Mouse (Mus musculus) CD4-positive naive resting alpha-beta T cell, adult 76 days (primary cell): ENCODE results near the gene Adgrl2. TPM values are rescaled to one million over a fixed set of nuclear protein-coding genes. Genes with fewer than 3 reads are reported as not detected.

Experiments
- total RNA-seq: library from RNA; stranded (reverse); gene quantifications from one replicate; pipeline ENCODE4 v1.2.4, GENCODE M21; 2023

Adgrl2 gene
- 2.2 TPM for total RNA-seq

GRCm38 (mm10) chr3:148990531-148991003, at the start of gene Adgrl2:
Gene Adgrl2, minus strand, starts transcription at chr3:148990555.

